Mouse (Mus musculus) G1E (cell line): ENCODE measurements at regions not wholly inside any gene's neighbourhood (a gene's known extent, or its start where the extent isn't known, plus 50 kb on each side); places are given as distances from the start of the nearest gene placed in this dataset.
"Not testable (repeated sequence)": the region's sequence is repeated elsewhere in the genome, so short reads cannot be mapped to it uniquely, and the experiment has no call there.

ENCODE experiments used
- ATAC-seq: 2 replicates; pipeline ENCODE4 v1.8.0; 2016; ENCODE audit warnings: mild to moderate bottlenecking; ENCODE audit not compliant: insufficient number of reproducible peaks, poor library complexity, low FRiP score, severe bottlenecking; ENCODE audit errors: extremely low read depth
- DNase-seq: peaks from one replicate; pipeline ENCODE4 v3.0.0; 2012; ENCODE audit warnings: low spot score
- H3K27me3 ChIP-seq: 2 replicates; pipeline ENCODE4 v1.6.1; 2012; ENCODE audit warnings: mild to moderate bottlenecking, low read length, inconsistent platforms; ENCODE audit not compliant: insufficient read depth
- H3K36me3 ChIP-seq: replicated peaks from 2 replicates; pipeline ENCODE3; 2012; ENCODE audit warnings: mild to moderate bottlenecking, inconsistent platforms
- H3K4me1 ChIP-seq: 2 replicates; pipeline ENCODE4 v1.6.1; 2012; ENCODE audit warnings: low read depth, low read length, inconsistent platforms, mixed read lengths; ENCODE audit not compliant: insufficient read depth
- H3K4me3 ChIP-seq: 2 replicates; pipeline ENCODE4 v1.5.1; 2012; ENCODE audit warnings: low read depth, mild to moderate bottlenecking, inconsistent platforms, low read length, moderate library complexity, mixed read lengths
- H3K9me3 ChIP-seq: replicated peaks from 2 replicates; pipeline ENCODE4 v1.6.1; 2012; ENCODE audit warnings: inconsistent platforms
- CTCF ChIP-seq: IDR thresholded peaks from 2 replicates; pipeline ENCODE4 v1.5.1; 2012; ENCODE audit warnings: low read depth, low read length, inconsistent platforms, mixed read lengths
- GATA1 ChIP-seq: IDR thresholded peaks from 2 replicates; pipeline ENCODE4 v1.6.1; 2012; ENCODE audit warnings: borderline replicate concordance, low read length, inconsistent platforms, mixed read lengths
- GATA2 ChIP-seq: IDR thresholded peaks from 2 replicates; pipeline ENCODE4 v1.6.1; 2012; ENCODE audit warnings: low read depth, low read length, inconsistent platforms, borderline replicate concordance
- POLR2AphosphoS5 ChIP-seq: IDR thresholded peaks from 2 replicates; pipeline ENCODE4 v1.6.1; 2012; ENCODE audit warnings: low read depth, low read length, inconsistent platforms; ENCODE audit not compliant: insufficient replicate concordance
- TAL1 ChIP-seq: conservative IDR thresholded peaks from 2 replicates; pipeline ENCODE4 v1.6.1; 2012; ENCODE audit warnings: low read depth, low read length, inconsistent platforms, mixed read lengths

DNA sequence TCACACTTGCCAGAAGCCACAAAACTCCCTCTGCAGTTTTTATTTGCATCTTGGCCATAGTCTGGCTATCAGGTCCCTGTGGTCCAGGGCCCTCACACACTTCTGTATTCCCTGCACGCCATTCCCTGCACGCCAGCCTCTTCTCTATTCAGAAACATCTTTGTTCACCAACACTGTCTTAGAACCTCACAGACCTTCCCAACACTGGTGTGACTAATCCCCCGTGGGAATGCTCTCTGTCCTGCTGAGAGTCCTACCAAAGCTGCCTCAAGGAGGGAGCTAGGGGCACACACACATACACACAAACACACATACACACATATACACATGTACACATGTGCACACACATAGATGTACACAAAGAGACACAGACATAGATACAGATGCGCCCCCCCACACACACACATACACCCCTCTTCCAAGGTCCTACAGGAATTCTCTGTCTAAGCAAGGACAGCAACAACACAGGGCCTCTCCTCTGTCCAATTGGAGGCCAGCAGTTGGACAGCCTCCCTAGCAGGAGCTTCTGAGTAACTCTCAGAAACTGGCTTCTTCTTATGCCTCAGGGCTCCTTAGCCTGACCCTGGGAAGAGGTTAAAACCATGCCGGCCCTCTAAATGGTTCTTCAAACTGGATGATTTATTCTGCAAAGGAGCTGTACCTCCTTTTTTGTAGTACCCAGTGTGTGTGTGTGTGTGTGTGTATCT is 179.0 kb upstream of the Afdn start:
- TF ChIP-seq CTCF = no peak
- TF ChIP-seq GATA1 = no peak
- TF ChIP-seq TAL1 = no peak
- no peak for TF ChIP-seq POLR2AphosphoS5
- no peak for TF ChIP-seq GATA2
- H3K36me3 ChIP-seq = no peaks in the 10 kb centered on the region
- no peak for ATAC-seq
- no peak overlapping the region for H3K4me3 ChIP-seq
- DNase-seq = no peak
- no peaks in the 10 kb centered on the region for H3K27me3 ChIP-seq
- peaks cover 56% of the 10 kb centered on the region for H3K9me3 ChIP-seq
- H3K4me1 ChIP-seq = no peaks in the 10 kb centered on the region

DNA sequence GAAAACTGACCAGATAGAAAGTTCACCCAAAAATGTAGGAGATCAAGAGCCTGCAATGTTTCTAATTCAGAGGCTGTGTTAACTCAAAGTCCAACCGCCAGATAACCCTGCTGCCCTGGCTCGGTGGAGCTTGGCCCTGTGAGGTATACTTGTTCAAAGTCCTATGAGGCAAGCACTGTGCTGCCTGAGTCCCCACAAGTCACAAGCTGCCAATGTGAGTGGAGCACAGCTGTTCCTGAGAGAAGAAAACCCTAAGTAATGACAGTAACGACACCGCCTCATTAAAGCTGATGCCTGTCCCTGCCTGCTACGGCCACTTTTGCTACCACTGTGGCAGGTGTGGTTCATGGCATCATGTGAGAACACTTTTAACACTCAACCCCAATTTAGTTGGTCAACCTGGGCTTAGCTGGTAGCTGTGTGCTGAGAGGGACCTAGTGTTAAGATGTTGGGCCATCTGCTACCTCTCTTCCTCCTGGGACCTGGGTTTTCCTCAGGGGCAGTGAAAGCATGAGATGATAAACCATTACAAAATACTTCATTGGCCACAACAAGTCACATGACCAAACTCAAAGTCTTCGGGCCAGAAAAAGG is 178.2 kb upstream of the Afdn start:
- Histone ChIP-seq H3K4me3 (no peak overlapping the region), H3K27me3 (no peaks in the 10 kb centered on the region), H3K36me3 (no peaks in the 10 kb centered on the region), H3K9me3 (peaks cover 60% of the 10 kb centered on the region), H3K4me1 (no peaks in the 10 kb centered on the region)
- ATAC-seq = no peak
- TF ChIP-seq GATA1 (no peak), POLR2AphosphoS5 (no peak), GATA2 (no peak), CTCF (no peak), TAL1 (no peak)
- no peak for DNase-seq

DNA sequence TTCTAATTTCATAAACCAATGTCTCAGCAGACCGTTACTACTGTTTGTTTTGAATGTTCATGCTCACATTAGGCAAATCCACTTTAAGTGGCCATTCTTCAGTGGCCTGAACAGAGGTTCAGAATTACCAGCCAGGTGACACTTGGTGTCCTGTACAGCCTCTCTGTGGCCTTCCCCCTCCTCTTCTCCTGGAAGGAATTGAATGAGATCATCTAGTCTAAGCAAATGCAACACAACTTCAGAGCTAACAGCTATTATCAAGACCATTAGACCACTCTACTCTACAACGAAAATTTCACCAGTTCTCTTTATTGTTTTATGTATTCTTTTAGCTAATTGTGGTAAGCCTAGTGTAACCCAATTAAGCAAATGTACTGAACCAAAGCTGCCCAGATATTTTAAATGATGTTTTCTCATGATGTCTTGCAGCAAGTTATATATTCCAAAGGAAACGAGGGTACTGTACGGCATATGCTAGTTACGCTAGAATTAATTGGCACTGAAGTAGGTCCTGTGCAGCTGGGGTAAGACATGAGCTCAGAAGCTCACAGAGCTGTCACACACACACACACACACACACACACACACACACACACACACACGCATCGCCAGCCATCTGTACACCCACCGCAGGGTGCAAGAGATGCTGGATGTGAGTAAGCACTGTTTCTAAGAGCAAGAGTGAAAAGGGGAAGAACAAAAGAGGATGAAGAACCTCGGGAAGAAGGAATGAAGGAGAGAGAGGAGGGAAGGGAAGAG is 176.7 kb upstream of the Afdn start:
- Histone ChIP-seq H3K4me3 (no peak overlapping the region), H3K36me3 (no peaks in the 10 kb centered on the region), H3K27me3 (no peaks in the 10 kb centered on the region), H3K9me3 (peaks cover 55% of the 10 kb centered on the region), H3K4me1 (no peaks in the 10 kb centered on the region)
- no peak for ATAC-seq
- DNase-seq = no peak
- TF ChIP-seq TAL1 = no peak
- TF ChIP-seq POLR2AphosphoS5 = no peak
- TF ChIP-seq CTCF = no peak
- TF ChIP-seq GATA1 = no peak
- no peak for TF ChIP-seq GATA2

DNA sequence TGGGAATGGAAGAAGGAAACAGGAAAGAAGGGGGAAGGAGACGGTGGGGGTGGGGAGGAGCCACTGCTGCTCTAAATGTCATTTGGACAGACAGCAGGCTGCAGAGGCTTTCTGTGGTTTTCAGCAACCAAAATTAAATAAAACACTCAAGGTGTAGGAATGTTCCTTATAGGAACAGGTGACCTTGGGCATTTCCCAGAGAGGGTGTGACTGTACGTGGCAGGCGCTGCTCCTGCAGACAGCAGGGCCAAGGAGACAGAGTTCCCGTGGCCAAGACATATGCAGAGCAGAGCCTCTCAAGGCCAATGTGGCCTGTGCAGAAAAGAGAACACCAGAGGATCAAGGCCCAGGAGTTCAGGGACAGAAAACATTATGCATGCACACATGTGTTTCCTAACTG is 175.9 kb upstream of the Afdn start:
- DNase-seq (no peak), ATAC-seq (no peak)
- H3K9me3 ChIP-seq = peaks cover 55% of the 10 kb centered on the region
- H3K4me1 ChIP-seq = no peaks in the 10 kb centered on the region
- TF ChIP-seq POLR2AphosphoS5 (no peak), GATA2 (no peak), GATA1 (no peak), CTCF (no peak), TAL1 (no peak)
- H3K36me3 ChIP-seq = no peaks in the 10 kb centered on the region
- H3K27me3 ChIP-seq = no peaks in the 10 kb centered on the region
- H3K4me3 ChIP-seq = no peak overlapping the region

GRCm38 (mm10) chr17:13590240-13590837 is 170.0 kb upstream of the Afdn start:
- H3K27me3 ChIP-seq, H3K4me1 ChIP-seq, ATAC-seq, H3K4me3 ChIP-seq, DNase-seq, H3K36me3 ChIP-seq: not testable (repeated sequence)
- peaks cover 15% of the 10 kb centered on the region for H3K9me3 ChIP-seq
